Mouse (Mus musculus) embryonic fibroblast, embryonic 13.5 days (primary cell): ENCODE measurements around the gene Trim58.

Experiments used
- CTCF ChIP-seq: IDR thresholded peaks from 2 replicates; pipeline ENCODE4 v1.5.1; 2011; ENCODE audit warnings: mild to moderate bottlenecking, control low read depth, low read length, moderate library complexity, borderline replicate concordance; ENCODE audit not compliant: insufficient read depth
- POLR2A ChIP-seq: IDR thresholded peaks from 2 replicates; pipeline ENCODE4 v1.6.1; 2011; ENCODE audit warnings: low read depth, mild to moderate bottlenecking, control low read depth, low read length, moderate library complexity

DNA sequence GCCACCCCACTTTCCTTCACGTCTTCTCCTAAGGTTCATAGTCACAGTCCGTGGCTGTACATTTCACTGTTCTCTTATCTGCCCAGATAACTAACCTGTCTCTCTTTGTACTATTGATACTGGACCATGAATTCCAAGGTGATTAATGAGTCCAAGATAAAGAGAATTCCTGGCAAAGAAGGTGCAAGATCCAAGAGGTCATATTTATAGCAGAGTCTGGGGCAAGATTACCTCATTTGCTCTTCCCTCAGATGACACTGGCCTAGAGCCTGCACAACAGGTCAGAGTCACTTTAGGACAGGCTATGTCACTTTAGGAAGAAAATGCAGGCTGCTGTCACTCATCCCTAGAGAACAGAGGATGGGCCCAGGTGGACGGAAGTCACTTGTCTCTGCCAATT lies 35.0 kb upstream of the Trim58 start:
- TF ChIP-seq CTCF (no peak), POLR2A (no peak)
